Mouse (Mus musculus): ENCODE measurements at regions not wholly inside any gene's neighbourhood (a gene's known extent, or its start where the extent isn't known, plus 50 kb on each side); places are given as distances from the start of the nearest gene placed in this dataset.

DNA sequence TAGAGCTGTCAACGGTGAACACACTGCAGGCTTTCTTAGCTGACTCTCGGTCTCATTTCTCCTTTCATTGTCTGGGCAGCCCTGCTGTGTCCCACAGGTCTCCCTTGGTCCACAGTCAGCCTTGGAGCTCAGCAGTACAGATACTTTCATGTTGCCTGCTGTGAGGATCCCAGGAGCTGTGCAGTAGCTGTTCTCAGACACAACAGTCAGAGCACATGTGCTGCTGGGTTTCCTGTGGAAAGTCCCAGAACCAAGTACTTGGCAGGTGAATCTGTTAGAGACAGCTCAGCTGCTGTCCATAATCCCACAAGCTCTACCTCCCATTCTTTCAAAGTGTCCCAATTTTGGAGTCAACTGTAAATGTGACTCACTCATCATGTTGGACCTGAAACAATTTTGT, 321.3 kb upstream of the Adamts16 start:
- TF ChIP-seq POLR2A (IDR thresholded peaks at IDR 0.05; ENCODE audit: low read depth, low read length) (no peak), CTCF (IDR thresholded peaks at IDR 0.05; ENCODE audit: extremely low read depth, insufficient read depth, insufficient read length, insufficient replicate concordance) (no peak)

Measured in spleen, adult 2 months (tissue).